Mouse (Mus musculus): ENCODE measurements around the gene Dock6. TPM values are rescaled to one million over a fixed set of nuclear protein-coding genes. Genes with fewer than 3 reads are reported as not detected.
A peak's percentile ranks its signal among the peaks of the same experiment; 100 is the strongest.

The Dock6 gene
- total and polyA plus RNA-seq, 3 experiments = 0.79 to 3.6 (median 3.3) TPM

DNA sequence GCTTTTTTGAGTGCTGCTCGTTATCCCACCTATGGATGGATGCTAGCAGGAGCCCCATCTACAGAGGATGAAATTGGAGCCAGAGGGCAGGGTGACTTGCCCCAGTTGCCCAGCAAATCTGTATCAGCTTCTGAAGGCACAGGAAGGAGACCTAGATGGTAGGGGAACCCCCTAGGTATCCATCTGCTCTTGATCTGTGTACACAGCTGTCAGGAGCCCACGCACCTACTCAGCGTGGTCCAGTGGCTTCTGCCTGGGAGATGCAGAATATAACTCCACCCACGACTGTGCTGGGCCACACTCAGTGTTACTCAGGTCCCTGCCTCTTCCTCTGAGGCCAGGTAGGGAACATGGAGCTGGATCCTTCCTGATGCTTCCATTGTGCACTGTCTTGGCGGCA, 1.5 kb upstream of the Dock6 start:
- DNase-seq (ENCODE audit: extremely low read depth) = peak; percentile 21
- Histone ChIP-seq H3K4me1 (ENCODE audit: control insufficient read depth in 1 of 2, insufficient read depth in 2 of 2) (peaks cover 11 to 24% of the 10 kb centered on the region in 2 experiments), H3K9ac (ENCODE audit: insufficient read depth, low read depth) (no peak overlapping the region), H3K4me3 (replicated peaks in 1 of 3; ENCODE audit: low read depth in 2 of 3, low read length in 2 of 3, poor library complexity in 1 of 3) (no peak overlapping the region), H3K36me3 (replicated peaks in 1 of 2; ENCODE audit: control insufficient read depth in 1 of 2, insufficient read depth in 1 of 2, low read length in 1 of 2) (no peaks in the 10 kb centered on the region), H3K27me3 (replicated peaks) (peaks cover 22% of the 10 kb centered on the region), H3K9me3 (replicated peaks; ENCODE audit: low read length) (no peaks in the 10 kb centered on the region), H3K79me2 (replicated peaks; ENCODE audit: control insufficient read depth, extremely low read depth, insufficient read depth, poor library complexity, severe bottlenecking) (no peaks in the 10 kb centered on the region), H3K27ac (ENCODE audit: insufficient read depth, low read depth) (no peak overlapping the region), H3K4me2 (ENCODE audit: insufficient read depth, low read depth, poor library complexity, severe bottlenecking) (no peak overlapping the region)
- in situ Hi-C loops (cut with MboI; ENCODE audit: low pct_ligation_motif_present, low pct_unique_long_range_greater_than_20kb, low sequenced_read_pairs) = no loop called here
- dilution Hi-C loops (cut with MboI; ENCODE audit: extremely low pct_ligation_motif_present, extremely low pct_unique_long_range_greater_than_20kb, low sequenced_read_pairs) = no loop called here
- TF ChIP-seq RCOR1 (conservative IDR thresholded peaks at IDR 0.05; ENCODE audit: low read depth, low read length) (no peak), NRF1 (IDR thresholded peaks at IDR 0.05; ENCODE audit: low read depth, low read length) (no peak), TBP (conservative IDR thresholded peaks at IDR 0.05; ENCODE audit: low read depth, low read length) (no peak), NELFE (IDR thresholded peaks at IDR 0.05; ENCODE audit: low read depth, low read length) (no peak), ZMIZ1 (IDR thresholded peaks at IDR 0.05; ENCODE audit: low read depth, low read length) (no peak), CHD1 (IDR thresholded peaks at IDR 0.05; ENCODE audit: low read depth, low read length) (no peak), MYC (IDR thresholded peaks at IDR 0.05; ENCODE audit: low read depth, low read length) (no peak), PAX5 (IDR thresholded peaks at IDR 0.05; ENCODE audit: low read length) (no peak), EP300 (IDR thresholded peaks at IDR 0.05; ENCODE audit: low read length) (peak; percentile 35; the same call in 1 of the 2 replicates)

DNA sequence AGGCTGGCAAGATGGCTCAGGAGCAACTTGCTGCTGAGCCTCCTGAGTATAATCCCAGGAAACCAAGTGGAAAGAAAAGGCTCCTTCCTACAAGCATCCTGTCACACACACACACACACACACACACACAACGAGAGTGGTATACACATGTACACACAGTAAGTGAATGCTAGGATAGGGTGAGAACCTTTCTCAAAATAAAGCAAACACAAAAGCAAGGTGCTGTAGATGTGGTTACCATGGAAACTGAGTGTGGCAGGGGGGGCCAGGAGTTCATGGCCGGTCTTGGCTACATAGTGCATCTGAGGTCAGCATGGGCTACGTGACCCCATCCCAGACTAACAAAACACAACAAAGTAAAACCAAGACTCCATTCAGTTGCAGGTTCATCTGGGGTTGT, 1.4 kb downstream of the Dock6 start:
- H3K4me1 ChIP-seq (ENCODE audit: control insufficient read depth in 1 of 2, insufficient read depth in 2 of 2) = peaks cover 11 to 33% of the 10 kb centered on the region in 2 experiments
- no peak overlapping the region for H3K4me2 ChIP-seq (ENCODE audit: insufficient read depth, low read depth, poor library complexity, severe bottlenecking)
- in situ Hi-C loops (cut with MboI; ENCODE audit: low pct_ligation_motif_present, low pct_unique_long_range_greater_than_20kb, low sequenced_read_pairs) = no loop called here
- TF ChIP-seq NRF1 (IDR thresholded peaks at IDR 0.05; ENCODE audit: low read depth, low read length) (no peak), MAZ (IDR thresholded peaks at IDR 0.05; ENCODE audit: low read depth, low read length) (no peak), ELF1 (IDR thresholded peaks at IDR 0.05; ENCODE audit: low read depth, low read length) (no peak), CTCF (conservative IDR thresholded peaks at IDR 0.05 in 1 of 2, IDR thresholded peaks at IDR 0.05 in 1 of 2; ENCODE audit: low read depth in 2 of 2, low read length in 2 of 2) (no peak), NELFE (IDR thresholded peaks at IDR 0.05; ENCODE audit: low read depth, low read length) (no peak), UBTF (IDR thresholded peaks at IDR 0.05; ENCODE audit: low read depth, low read length) (no peak), POLR2A (IDR thresholded peaks at IDR 0.05; ENCODE audit: low read depth, low read length) (no peak), SIN3A (IDR thresholded peaks at IDR 0.05; ENCODE audit: low read length) (no peak), JUN (IDR thresholded peaks at IDR 0.05; ENCODE audit: insufficient read depth, low read depth, low read length) (no peak), USF1 (IDR thresholded peaks at IDR 0.05; ENCODE audit: low read depth, low read length) (no peak)
- no peaks in the 10 kb centered on the region for H3K9me3 ChIP-seq (replicated peaks; ENCODE audit: low read length)
- H3K36me3 ChIP-seq (replicated peaks in 1 of 2; ENCODE audit: control insufficient read depth in 1 of 2, insufficient read depth in 1 of 2, low read length in 1 of 2) = peaks cover 0 to 4% of the 10 kb centered on the region in 2 experiments
- no peak for DNase-seq (ENCODE audit: extremely low read depth)
- H3K79me2 ChIP-seq (replicated peaks; ENCODE audit: control insufficient read depth, extremely low read depth, insufficient read depth, poor library complexity, severe bottlenecking) = no peaks in the 10 kb centered on the region
- H3K27ac ChIP-seq (ENCODE audit: insufficient read depth, low read depth) = no peak overlapping the region
- H3K4me3 ChIP-seq (replicated peaks in 1 of 3; ENCODE audit: low read depth in 2 of 3, low read length in 2 of 3, poor library complexity in 1 of 3) = no peak overlapping the region
- dilution Hi-C loops (cut with MboI; ENCODE audit: extremely low pct_ligation_motif_present, extremely low pct_unique_long_range_greater_than_20kb, low sequenced_read_pairs) = no loop called here
- peaks cover 19% of the 10 kb centered on the region for H3K27me3 ChIP-seq (replicated peaks)
- no peak overlapping the region for H3K9ac ChIP-seq (ENCODE audit: insufficient read depth, low read depth)
